Mouse (Mus musculus) mouse trophoblast stem cell (cell line): ENCODE results near the gene Ptchd4.

Experiments used
- in situ Hi-C, 2 experiments: fragments of 300-500 bp; cut with MseI, MboI; formaldehyde crosslinking; loops; 2 replicates in 1 of 2; 3 replicates in 1 of 2; pipeline ENCODE4 v1.15.1; 2025

Ptchd4 gene

GRCm38 (mm10) chr17:42315669-42316611, at the start of gene Ptchd4:
TSS of gene Ptchd4 (plus strand) at chr17:42315947.
- in situ Hi-C loops: no loop called here

DNA sequence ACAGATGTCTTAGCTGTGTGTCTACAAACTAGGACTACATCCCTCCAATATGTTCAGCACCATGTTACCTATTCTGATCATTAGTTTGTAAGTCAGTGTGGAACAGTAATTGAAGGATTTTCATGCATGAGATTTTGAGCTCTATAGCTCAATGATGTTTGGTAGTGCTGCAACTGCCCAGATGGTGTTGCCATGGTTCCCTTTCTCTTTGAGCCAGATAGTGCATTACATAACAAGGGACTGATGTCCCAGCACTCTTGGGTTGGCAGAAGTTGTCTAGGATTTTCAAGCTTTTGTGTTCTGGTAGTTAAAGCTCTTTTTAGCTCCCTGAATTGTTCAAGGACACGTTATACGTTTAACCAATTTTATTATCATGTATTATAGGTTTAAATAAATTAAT, 38.9 kb upstream of the Ptchd4 start:
- in situ Hi-C loops: no loop called here

DNA sequence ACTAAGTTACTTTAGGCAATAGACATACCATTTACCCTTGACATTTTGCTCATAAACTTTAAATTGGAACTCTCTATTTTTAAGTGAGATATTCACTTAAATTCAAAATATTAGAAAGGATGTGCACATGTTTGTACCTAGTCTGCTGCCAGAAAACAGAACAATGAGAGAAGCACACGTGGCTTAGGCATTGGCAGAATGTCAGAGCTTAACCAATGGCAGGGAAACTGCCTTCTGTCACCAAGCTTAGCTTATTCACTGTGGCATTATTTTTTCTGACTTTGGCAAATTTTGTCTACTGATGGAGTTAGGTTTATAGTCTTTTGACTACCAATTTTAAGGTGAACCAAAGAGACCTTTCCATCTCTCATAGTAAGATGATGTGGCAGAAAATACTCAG, 31.4 kb upstream of the Ptchd4 start:
- in situ Hi-C loops: no loop called here

GRCm38 (mm10) chr17:42286255-42286654, 29.5 kb upstream of the Ptchd4 start:
- in situ Hi-C loops: no loop called here

DNA sequence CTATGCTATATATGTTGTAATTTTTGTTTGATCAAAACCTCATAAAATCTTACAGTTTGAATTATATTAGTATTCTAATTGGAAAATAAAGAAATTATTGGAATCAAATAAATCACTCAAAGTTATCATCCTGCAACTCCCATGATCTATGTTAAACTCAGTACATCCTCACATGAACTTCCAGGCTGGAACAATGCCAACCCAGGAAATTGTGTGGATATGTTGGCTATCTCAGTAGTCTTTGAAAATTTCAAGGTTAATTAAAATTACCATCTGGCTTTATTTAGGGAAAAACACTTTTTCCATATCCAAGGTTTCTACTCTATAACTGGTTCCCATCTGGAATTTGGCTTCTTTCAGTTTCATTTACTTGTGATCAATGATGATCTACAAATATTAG, 25.4 kb upstream of the Ptchd4 start:
- in situ Hi-C loops: no loop called here

DNA sequence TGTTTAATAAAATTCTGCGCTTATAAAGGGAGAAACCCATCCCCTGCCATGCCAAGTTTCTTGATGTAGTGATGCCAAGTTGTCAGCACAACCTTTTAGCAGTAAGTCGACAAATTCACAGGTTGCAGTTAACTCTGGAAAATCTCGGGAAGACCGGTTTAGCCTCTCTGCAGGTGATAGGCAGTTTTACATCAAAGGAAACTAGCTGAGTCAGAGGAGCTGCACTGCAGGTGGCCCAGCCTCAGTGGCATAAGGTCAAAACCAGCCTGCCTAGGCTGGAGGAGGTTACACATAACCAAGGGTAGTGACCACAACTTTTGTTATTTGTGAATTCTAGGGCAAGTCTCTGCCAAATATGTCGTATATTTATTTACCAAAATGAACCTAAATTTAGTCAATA, 24.0 kb upstream of the Ptchd4 start:
- in situ Hi-C loops: no loop called here

- in situ Hi-C loops: no loop called here
Observed at GRCm38 (mm10) chr17:42297986-42298385, 17.8 kb upstream of the Ptchd4 start.

DNA sequence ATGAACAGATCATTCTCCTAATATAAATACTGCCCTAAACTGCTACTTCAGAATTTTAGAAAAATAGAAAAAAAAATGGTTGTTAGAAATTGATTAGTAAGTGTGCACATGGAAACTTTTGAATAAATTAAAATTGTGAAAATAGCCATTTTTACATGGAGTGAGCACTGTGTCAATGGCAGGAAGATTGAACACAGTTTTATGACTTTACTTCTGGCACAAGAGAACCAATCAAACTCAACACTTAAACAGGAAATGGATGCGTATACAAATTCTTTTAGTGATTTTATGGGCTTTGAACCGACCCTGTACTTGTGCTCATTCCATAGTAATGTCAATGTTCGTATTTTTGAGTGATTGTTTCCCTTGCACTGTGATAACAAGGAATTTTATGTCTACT, 16.1 kb upstream of the Ptchd4 start:
- in situ Hi-C loops: no loop called here

- in situ Hi-C loops: no loop called here
Observed at GRCm38 (mm10) chr17:42303062-42303577, 12.6 kb upstream of the Ptchd4 start.

GRCm38 (mm10) chr17:42304262-42304661, 11.5 kb upstream of the Ptchd4 start:
- in situ Hi-C loops: no loop called here

DNA sequence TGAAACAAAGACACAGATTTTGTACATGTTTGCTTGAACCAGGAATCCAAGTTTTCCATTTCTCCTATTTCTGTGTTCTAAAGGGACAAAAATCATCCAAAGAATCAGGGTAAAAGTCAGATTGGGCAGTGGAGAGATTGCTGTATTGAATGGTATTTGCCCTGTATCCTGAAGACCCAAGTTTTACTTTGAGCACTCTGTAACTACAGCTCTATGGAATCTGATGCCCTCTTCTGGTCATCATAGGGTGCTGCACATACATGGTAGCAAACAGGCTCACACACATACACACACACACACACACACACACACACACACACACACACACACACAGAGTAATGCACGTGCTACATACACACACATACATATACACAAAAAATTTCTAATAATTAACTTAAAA, 8.7 kb upstream of the Ptchd4 start:
- in situ Hi-C loops: no loop called here

- in situ Hi-C loops: no loop called here
Observed at GRCm38 (mm10) chr17:42310136-42310535, 5.6 kb upstream of the Ptchd4 start.

GRCm38 (mm10) chr17:42316612-42316982, 850 bp downstream of the Ptchd4 start:
- in situ Hi-C loops: no loop called here

DNA sequence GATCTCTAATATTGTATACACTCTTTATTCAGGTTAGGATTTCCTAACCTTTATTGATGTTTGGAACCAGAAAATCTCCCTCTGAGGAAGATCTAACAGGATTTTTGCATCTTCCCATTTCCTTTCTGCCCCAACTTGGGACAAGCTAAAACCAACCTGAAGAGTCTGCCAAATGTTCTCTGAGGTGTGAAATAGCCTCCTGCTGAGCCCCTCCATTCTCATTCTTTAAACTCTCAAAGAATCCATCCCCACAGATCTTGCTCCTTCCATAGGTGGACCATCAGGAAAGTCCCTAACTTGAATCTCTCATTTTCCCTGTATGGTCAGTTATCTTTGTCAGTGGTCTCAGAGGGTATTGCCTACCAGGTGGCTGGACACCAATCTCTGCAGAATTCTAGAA, 20.0 kb downstream of the Ptchd4 start:
- in situ Hi-C loops: no loop called here

- in situ Hi-C loops: no loop called here
Observed at GRCm38 (mm10) chr17:42336571-42336970, 20.8 kb downstream of the Ptchd4 start.

DNA sequence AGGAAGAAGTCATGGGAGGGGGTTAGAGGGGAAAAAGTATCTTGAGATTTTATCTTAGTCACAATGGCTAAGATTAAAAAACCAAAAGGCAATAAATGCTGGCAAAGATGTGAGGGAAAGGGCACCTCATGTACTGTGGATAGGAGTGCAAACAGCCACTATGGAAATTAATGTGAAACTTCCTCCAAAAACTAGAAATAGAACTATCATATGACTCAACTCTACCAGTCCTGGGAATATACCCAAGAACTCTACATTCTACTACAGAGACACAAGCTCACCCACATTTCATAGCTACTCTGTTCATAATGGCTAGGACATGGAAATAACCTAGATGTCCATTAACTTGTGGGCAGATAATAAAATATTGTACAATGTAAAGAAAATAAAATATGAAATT, 30.3 kb downstream of the Ptchd4 start:
- in situ Hi-C loops: no loop called here

DNA sequence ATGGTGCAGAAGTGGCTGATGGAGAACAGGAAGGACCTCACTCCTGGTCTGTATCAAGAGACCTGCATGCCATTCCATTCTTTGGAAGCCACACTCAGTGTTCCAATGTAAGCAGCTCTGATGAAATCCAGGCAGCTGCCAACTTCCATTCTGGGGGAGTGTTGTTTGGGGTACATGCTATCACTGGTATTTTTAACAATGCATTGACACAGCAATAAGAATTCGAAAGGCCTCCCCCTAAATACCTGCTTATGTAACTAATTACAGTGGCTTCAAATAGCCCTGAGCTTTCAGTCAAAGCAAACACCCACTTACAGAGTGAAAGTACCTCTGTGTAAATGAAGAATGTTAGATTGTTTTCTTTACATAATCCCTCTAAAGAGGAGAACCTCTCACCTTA, 42.7 kb downstream of the Ptchd4 start:
- in situ Hi-C loops: no loop called here

- in situ Hi-C loops: no loop called here
Observed at GRCm38 (mm10) chr17:42363085-42363710, 47.5 kb downstream of the Ptchd4 start.

DNA sequence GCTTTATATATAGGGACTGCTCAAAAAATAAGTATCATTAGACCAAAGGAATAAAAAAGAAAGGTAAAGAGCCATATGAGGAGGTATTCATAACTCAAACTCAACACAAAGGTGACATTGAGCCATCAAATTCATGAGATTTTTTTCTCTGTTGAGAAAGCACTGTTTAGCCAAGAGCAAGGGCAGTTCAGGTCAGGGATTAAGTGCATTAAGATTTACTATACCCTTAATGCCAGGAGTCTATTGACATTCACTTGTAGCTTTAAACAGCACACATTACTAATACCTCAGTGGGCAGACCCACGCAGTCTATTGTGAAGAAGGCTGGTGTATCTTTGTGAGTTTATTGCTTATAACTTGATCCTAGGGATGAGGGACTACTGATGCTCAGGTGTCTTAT, 49.0 kb downstream of the Ptchd4 start:
- in situ Hi-C loops: no loop called here

GRCm38 (mm10) chr17:42374881-42375280, 59.1 kb downstream of the Ptchd4 start:
- in situ Hi-C loops: no loop called here

- in situ Hi-C loops: no loop called here
Observed at GRCm38 (mm10) chr17:42393086-42393485, 77.3 kb downstream of the Ptchd4 start.

GRCm38 (mm10) chr17:42395299-42395698, 79.6 kb downstream of the Ptchd4 start:
- in situ Hi-C loops: no loop called here

DNA sequence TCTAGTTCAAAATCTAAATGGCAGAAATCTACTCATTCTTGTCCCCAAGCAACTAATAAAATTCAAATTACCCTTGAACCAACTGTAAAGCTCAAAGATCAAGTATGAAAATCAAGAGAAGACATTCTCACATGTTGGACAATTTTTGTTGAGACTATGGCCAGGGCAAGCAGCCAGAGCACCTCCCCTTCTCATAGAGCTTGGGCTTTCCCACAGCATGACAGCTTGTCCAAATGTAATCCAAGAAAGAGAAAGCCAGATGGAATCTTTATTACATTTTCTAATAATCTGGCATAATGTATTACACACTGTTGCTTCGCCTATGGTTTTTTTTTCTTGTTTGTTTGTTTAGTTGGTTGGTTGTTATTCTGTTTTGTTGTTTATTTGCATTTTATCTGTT, 102.7 kb downstream of the Ptchd4 start:
- in situ Hi-C loops: no loop called here
